Mouse (Mus musculus) MEL (cell line): ENCODE data around the gene Rnf167. TPM values are rescaled to one million over a fixed set of nuclear protein-coding genes. Genes with fewer than 3 reads are reported as not detected.
A peak's percentile ranks its signal among the peaks of the same experiment; 100 is the strongest.

Experiments used
- DNase-seq: peaks from one replicate; pipeline ENCODE4 v3.0.0; 2011; ENCODE audit warnings: low read depth, low spot score
- H3K27ac ChIP-seq: 2 replicates; pipeline ENCODE4 v1.5.1; 2012; ENCODE audit warnings: low read depth, mild to moderate bottlenecking, control low read depth, low read length, moderate library complexity; ENCODE audit not compliant: control insufficient read depth
- H3K27me3 ChIP-seq, 2 experiments: fragments of 150-350 bp in 1 of 2; sonication (generic) in 1 of 2; 2 replicates each; pipeline ENCODE4 v1.6.1; 2012; ENCODE audit warnings: low read length in 2 of 2, mild to moderate bottlenecking in 2 of 2, improper control_type of control experiment in 1 of 2, moderate library complexity in 1 of 2; ENCODE audit not compliant: insufficient read depth in 2 of 2, control insufficient read depth in 1 of 2
- H3K36me3 ChIP-seq, 2 experiments: 2 replicates each; pipeline ENCODE4 v1.6.1; 2012 to 2014; ENCODE audit warnings: low read length in 2 of 2, improper control_type of control experiment in 1 of 2, inconsistent platforms in 1 of 2, mild to moderate bottlenecking in 1 of 2; ENCODE audit not compliant: insufficient read depth in 2 of 2, control insufficient read depth in 1 of 2
- H3K4me1 ChIP-seq, 2 experiments: fragments of 150-350 bp in 1 of 2; sonication (generic) in 1 of 2; 2 replicates each; pipeline ENCODE4 v1.6.1; 2012; ENCODE audit warnings: low read length in 2 of 2, improper control_type of control experiment in 1 of 2, mild to moderate bottlenecking in 1 of 2; ENCODE audit not compliant: insufficient read depth in 2 of 2, control insufficient read depth in 1 of 2
- H3K4me3 ChIP-seq, 2 experiments: fragments of 150-350 bp in 1 of 2; sonication (generic) in 1 of 2; 2 replicates each; pipeline ENCODE4 v1.5.1; 2012; ENCODE audit warnings: low read depth in 2 of 2, low read length in 2 of 2, mild to moderate bottlenecking in 2 of 2, moderate library complexity in 2 of 2, control low read depth in 1 of 2, improper control_type of control experiment in 1 of 2; ENCODE audit not compliant: control insufficient read depth in 1 of 2, insufficient read depth in 1 of 2
- H3K79me2 ChIP-seq: 2 replicates; pipeline ENCODE4 v1.6.1; 2012; ENCODE audit warnings: mild to moderate bottlenecking, low read length, moderate library complexity; ENCODE audit not compliant: control insufficient read depth, poor library complexity, insufficient read depth
- H3K9ac ChIP-seq: 2 replicates; pipeline ENCODE4 v1.6.1; 2012; ENCODE audit warnings: low read depth, mild to moderate bottlenecking, control low read depth, low read length, moderate library complexity; ENCODE audit not compliant: control insufficient read depth, poor library complexity, severe bottlenecking
- H3K9me3 ChIP-seq: fragments of 150-350 bp; sonication (generic); replicated peaks from 2 replicates; pipeline ENCODE4 v1.6.1; 2012; ENCODE audit warnings: mild to moderate bottlenecking, low read length, improper control_type of control experiment, moderate library complexity; ENCODE audit not compliant: insufficient read depth
- CHD2 ChIP-seq: IDR thresholded peaks from 2 replicates; pipeline ENCODE4 v1.6.1; 2011; ENCODE audit warnings: low read length, improper control_type of control experiment
- E2F4 ChIP-seq: IDR thresholded peaks from 2 replicates; pipeline ENCODE4 v1.6.1; 2011; ENCODE audit warnings: low read depth, low read length, improper control_type of control experiment, borderline replicate concordance
- ELF1 ChIP-seq: IDR thresholded peaks from 2 replicates; pipeline ENCODE4 v1.6.1; 2014; ENCODE audit warnings: low read depth, mild to moderate bottlenecking, inconsistent platforms, low read length, improper control_type of control experiment, moderate library complexity
- EP300 ChIP-seq, 2 experiments: IDR thresholded peaks; 2 replicates each; pipeline ENCODE4 v1.6.1; 2011; ENCODE audit warnings: improper control_type of control experiment in 2 of 2, low read length in 2 of 2, low read depth in 1 of 2, mild to moderate bottlenecking in 1 of 2
- ETS1 ChIP-seq: IDR thresholded peaks from 2 replicates; pipeline ENCODE4 v1.6.1; 2012; ENCODE audit warnings: low read depth, mild to moderate bottlenecking, inconsistent platforms, low read length, improper control_type of control experiment, moderate library complexity
- GABPA ChIP-seq: IDR thresholded peaks from 2 replicates; pipeline ENCODE4 v1.6.1; 2012; ENCODE audit warnings: low read depth, mild to moderate bottlenecking, inconsistent platforms, low read length, improper control_type of control experiment, moderate library complexity
- JUND ChIP-seq: IDR thresholded peaks from 2 replicates; pipeline ENCODE4 v1.6.1; 2011; ENCODE audit warnings: low read depth, mild to moderate bottlenecking, improper control_type of control experiment, low read length
- MAZ ChIP-seq: IDR thresholded peaks from 2 replicates; pipeline ENCODE4 v1.6.1; 2012; ENCODE audit warnings: low read depth, mild to moderate bottlenecking, inconsistent platforms, low read length, improper control_type of control experiment
- MEF2A ChIP-seq: IDR thresholded peaks from 2 replicates; pipeline ENCODE4 v1.6.1; 2014; ENCODE audit warnings: low read depth, mild to moderate bottlenecking, inconsistent platforms, low read length, improper control_type of control experiment; ENCODE audit not compliant: poor library complexity, insufficient replicate concordance, severe bottlenecking; ENCODE audit errors: extremely low read depth
- MXI1 ChIP-seq: IDR thresholded peaks from 2 replicates; pipeline ENCODE4 v1.6.1; 2011; ENCODE audit warnings: mild to moderate bottlenecking, low read depth, low read length, improper control_type of control experiment
- MYB ChIP-seq: IDR thresholded peaks from 2 replicates; pipeline ENCODE4 v1.6.1; 2011; ENCODE audit warnings: mild to moderate bottlenecking, low read depth, low read length, improper control_type of control experiment
- MYC ChIP-seq: IDR thresholded peaks from 2 replicates; pipeline ENCODE4 v1.6.1; 2011; ENCODE audit warnings: low read depth, mild to moderate bottlenecking, low read length, improper control_type of control experiment, moderate library complexity
- NELFE ChIP-seq: IDR thresholded peaks from 2 replicates; pipeline ENCODE4 v1.6.1; 2011; ENCODE audit warnings: low read depth, low read length, improper control_type of control experiment
- NRF1 ChIP-seq: IDR thresholded peaks from 2 replicates; pipeline ENCODE4 v1.6.1; 2014; ENCODE audit warnings: low read depth, mild to moderate bottlenecking, inconsistent platforms, low read length, improper control_type of control experiment, moderate library complexity; ENCODE audit not compliant: poor library complexity, insufficient read depth, severe bottlenecking
- POLR2AphosphoS2 ChIP-seq: IDR thresholded peaks from 2 replicates; pipeline ENCODE4 v1.6.1; 2011; ENCODE audit warnings: low read length, improper control_type of control experiment
- POLR2AphosphoS5 ChIP-seq: IDR thresholded peaks from 2 replicates; pipeline ENCODE4 v1.6.1; 2012; ENCODE audit warnings: low read depth, borderline replicate concordance, mild to moderate bottlenecking, inconsistent platforms, low read length, moderate library complexity, mixed read lengths
- RAD21 ChIP-seq: IDR thresholded peaks from 2 replicates; pipeline ENCODE4 v1.6.1; 2011; ENCODE audit warnings: mild to moderate bottlenecking, low read depth, low read length, improper control_type of control experiment
- RCOR1 ChIP-seq: IDR thresholded peaks from 2 replicates; pipeline ENCODE4 v1.6.1; 2012; ENCODE audit warnings: low read depth, mild to moderate bottlenecking, inconsistent platforms, low read length, improper control_type of control experiment
- SIN3A ChIP-seq: IDR thresholded peaks from 2 replicates; pipeline ENCODE4 v1.6.1; 2012; ENCODE audit warnings: low read length, improper control_type of control experiment, inconsistent platforms
- TBP ChIP-seq: IDR thresholded peaks from 2 replicates; pipeline ENCODE4 v1.8.0; 2011; ENCODE audit warnings: low read depth, low read length, improper control_type of control experiment
- TCF12 ChIP-seq: IDR thresholded peaks from 2 replicates; pipeline ENCODE4 v1.6.1; 2014; ENCODE audit warnings: low read depth, mild to moderate bottlenecking, inconsistent platforms, low read length, improper control_type of control experiment, moderate library complexity
- USF1 ChIP-seq: IDR thresholded peaks from 2 replicates; pipeline ENCODE4 v1.6.1; 2014; ENCODE audit warnings: low read depth, mild to moderate bottlenecking, inconsistent platforms, low read length, improper control_type of control experiment, moderate library complexity
- ZMIZ1 ChIP-seq: IDR thresholded peaks from 2 replicates; pipeline ENCODE4 v1.6.1; 2012; ENCODE audit warnings: low read depth, mild to moderate bottlenecking, inconsistent platforms, low read length, improper control_type of control experiment, moderate library complexity
- polyA plus RNA-seq, 2 experiments: library from polyadenylated mRNA; stranded (reverse) in 1 of 2; unstranded in 1 of 2; fragments of >175 nt in 1 of 2; fragments of >200 nt in 1 of 2; gene quantifications; 2 replicates each; pipeline versions ENCODE4 v1.2.1 to v1.2.4; 2012; ENCODE audit warnings: low replicate concordance in 2 of 2, low read depth in 1 of 2; ENCODE audit not compliant: insufficient read length in 2 of 2, insufficient read depth in 1 of 2, missing spikeins in 1 of 2
- total RNA-seq: library from RNA; depleted of rRNA; stranded (reverse); fragments of 300-350 nt; gene quantifications from 2 replicates; pipeline ENCODE4 v1.2.3, GENCODE M21; 2012

Rnf167 gene
- total and polyA plus RNA-seq, 3 experiments = 31.4 to 44.4 TPM; not detected in 1

GRCm38 (mm10) chr11:70652029-70652883, 5.2 kb downstream of the Rnf167 start:
- Histone ChIP-seq H3K4me3 (peak overlapping the region; percentile 96 to 98), H3K9ac (peak overlapping the region; percentile 99), H3K27me3 (no peaks in the 10 kb centered on the region), H3K36me3 (peaks cover 17 to 52% of the 10 kb centered on the region in 2 experiments), H3K4me1 (peaks cover 14 to 49% of the 10 kb centered on the region in 2 experiments), H3K9me3 (no peaks in the 10 kb centered on the region), H3K27ac (peak overlapping the region; percentile 73), H3K79me2 (peaks cover 76% of the 10 kb centered on the region)
- peak; percentile 55 for DNase-seq
- TF ChIP-seq NRF1 (no peak), MXI1 (no peak; the same call in 1 of the 2 replicates), MYB (no peak), MYC (no peak), E2F4 (no peak), ZMIZ1 (no peak; the same call in 1 of the 2 replicates), NELFE (no peak), JUND (no peak), GABPA (no peak), ETS1 (peak; percentile 85), MAZ (no peak), CHD2 (peak; percentile 3; the same call in 1 of the 2 replicates), TCF12 (no peak), RCOR1 (no peak), MEF2A (no peak), SIN3A (peak; percentile 57), ELF1 (no peak), TBP (no peak), EP300 (IDR thresholded peaks at IDR 0.05; ENCODE audit: low read depth in 1 of 2, low read length in 2 of 2) (no peak; a peak in 1 of 4 replicates), POLR2AphosphoS5 (no peak), POLR2AphosphoS2 (peak; percentile 21; the same call in 1 of the 2 replicates), USF1 (no peak), RAD21 (no peak)
